Mouse (Mus musculus) C2C12 (cell line): Measurements from ENCODE around the gene 2310033P09Rik.

Source experiments
- CTCF ChIP-seq: IDR thresholded peaks from one replicate; pipeline ENCODE4 v1.5.1; 2011; ENCODE audit not compliant: control insufficient read depth, insufficient read depth, insufficient read length
- MAX ChIP-seq: IDR thresholded peaks from one replicate; pipeline ENCODE4 v1.6.1; 2011; ENCODE audit warnings: mild to moderate bottlenecking, control low read depth

DNA sequence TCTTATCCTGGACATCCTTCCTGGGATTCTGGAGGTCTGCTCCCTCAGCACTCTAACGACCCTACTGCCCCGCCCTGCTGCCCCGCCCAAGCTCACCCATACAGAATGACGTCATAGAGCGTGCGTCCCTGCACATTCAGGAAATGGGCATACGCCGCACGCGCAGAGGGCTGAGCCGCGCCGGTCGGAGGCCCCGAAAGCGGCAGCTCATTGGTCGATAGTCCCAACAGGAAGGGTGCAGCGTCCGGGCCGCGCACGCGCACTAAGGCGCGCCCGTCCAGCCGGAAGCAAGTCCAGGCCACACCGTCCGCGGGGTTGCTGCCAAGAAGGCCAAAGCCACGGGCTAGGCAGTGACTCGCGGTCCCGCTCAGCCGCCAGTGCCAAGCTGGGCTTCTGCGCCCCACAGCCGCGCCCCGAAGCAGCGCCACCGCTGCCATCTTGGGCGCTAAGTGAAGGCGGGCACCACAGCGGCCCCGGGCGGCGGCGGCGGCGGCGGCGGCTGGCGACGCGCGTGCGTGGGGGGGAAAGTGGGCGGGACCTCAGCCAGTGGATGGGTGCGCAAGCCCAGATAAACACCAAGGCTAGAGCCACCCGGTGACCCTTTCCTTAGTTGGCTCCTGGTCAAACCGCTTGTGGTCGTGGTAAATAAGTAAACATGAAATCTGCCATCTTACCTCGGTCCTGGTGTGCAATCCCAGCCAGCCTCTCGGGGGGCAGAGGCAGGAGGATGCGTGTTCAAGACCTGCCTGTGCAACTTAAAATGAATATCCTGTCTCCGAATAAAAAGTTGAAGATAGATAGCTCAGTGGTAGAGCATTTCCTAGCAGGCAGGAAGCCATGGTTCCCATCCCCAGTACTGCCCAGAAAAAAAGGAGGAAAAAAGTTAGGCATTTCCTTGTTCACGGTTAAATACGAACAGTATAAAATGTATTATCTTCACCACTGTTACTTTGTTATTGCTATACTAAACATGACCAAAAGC is 44.6 kb upstream of the 2310033P09Rik start, which contains the start of gene Iba57:
- TF ChIP-seq CTCF (peak; percentile 32), MAX (peak; percentile 80)
